ENCODE assay signal across 18 mouse cellular contexts in the genomic region with DNA sequence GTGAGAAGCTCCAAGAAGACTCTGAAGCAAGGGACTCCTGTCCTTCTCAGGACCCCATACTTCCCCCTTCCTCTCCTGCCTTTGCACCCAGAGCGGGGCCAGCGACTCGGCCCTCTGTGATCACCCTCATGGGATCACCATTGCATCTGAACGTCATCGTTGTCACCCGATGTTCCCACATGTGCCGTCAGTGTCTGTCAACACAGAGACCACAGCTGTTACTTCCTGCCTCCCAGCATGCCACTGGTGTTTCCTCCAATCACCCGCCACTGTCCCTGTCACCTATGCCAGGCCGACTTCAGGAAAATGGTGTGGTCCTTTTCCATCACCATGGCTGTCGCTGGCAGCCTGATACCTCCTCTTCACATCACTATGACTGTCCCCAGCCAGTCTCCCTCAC. TPM values are rescaled to one million over a fixed set of nuclear protein-coding genes. Genes with fewer than 3 reads are reported as not detected.
A peak's percentile ranks its signal among the peaks of the same experiment; 100 is the strongest.
DNase-seq lines count a peak whose midpoint lies in the region; ATAC-seq and TF ChIP-seq lines count a peak whose summit lies in the region.
"Had no signal": no experiment of that assay in that cellular context is flagged by ENCODE, and none has a peak within 500 bp of the region (broad histone marks: within the 10 kb centered on the region; RNA-seq: fewer than 3 reads in every experiment).

No protein-coding gene starts in this region.

- peaks cover 19% of the 10 kb centered on the region for H3K4me1 ChIP-seq in kidney, embryonic 16.5 days (ENCODE audit: insufficient read depth, low read length)
- H3K4me1 ChIP-seq in ES-Bruce4 (ENCODE audit: control insufficient read depth, insufficient read depth, low read length) = peaks cover 5% of the 10 kb centered on the region

- 64% methylated on average over 10 of the region's 10 CpGs for WGBS in kidney, embryonic 16.5 days

- H3K27ac ChIP-seq in kidney, embryonic 16.5 days (ENCODE audit: low read length) = peak overlapping the region; percentile 19; the same call in 1 of the 2 replicates
- 0 out of 2 replicates have a peak overlapping the region, but pooled peaks have one; percentile 7 for H3K27ac ChIP-seq in ES-Bruce4 (ENCODE audit: insufficient read depth, low read length)
- H3K27ac ChIP-seq: embryonic facial prominence, embryonic 15.5 days; liver, embryonic 13.5 days; midbrain, embryonic 13.5 days; neural tube, embryonic 15.5 days had no signal

- no peak for DNase-seq in kidney, postnatal 36 days
- peak; percentile 49 for DNase-seq in lung, postnatal 10 days
- no peak for DNase-seq in cerebellum, adult 9-11 months
- no peak for DNase-seq in gastrocnemius, adult 18-20 months (ENCODE audit: low spot score)
- DNase-seq in yolk sac, embryonic 10.5 days (ENCODE audit: low spot score) = no peak
- DNase-seq: cerebellum, adult 9-10 months; kidney, adult 8-10 months; liver, embryonic 13.5 days; right cerebral cortex, postnatal 25 days had no signal

- TF ChIP-seq EP300 in ES-Bruce4 (IDR thresholded peaks at IDR 0.05; ENCODE audit: insufficient read depth, low read depth, low read length) = no peak

- ATAC-seq in kidney, embryonic 16.5 days (ENCODE audit: low FRiP score, low TSS enrichment) = no peak
- ATAC-seq in neutrophil, adult 5-6 weeks (ENCODE audit: extremely low read depth, insufficient number of reproducible peaks, low FRiP score, poor library complexity, severe bottlenecking) = peak; percentile 20; the same call in 1 of the 2 replicates
- ATAC-seq: midbrain, embryonic 13.5 days had no signal

- no peak overlapping the region for H3K4me3 ChIP-seq in kidney, embryonic 16.5 days (ENCODE audit: low read length)
- no peak overlapping the region for H3K4me3 ChIP-seq in ES-Bruce4 (ENCODE audit: low read depth, low read length)
- H3K4me3 ChIP-seq: embryonic facial prominence, embryonic 15.5 days; liver, embryonic 13.5 days; midbrain, embryonic 13.5 days; neural tube, embryonic 15.5 days had no signal

- H3K4me2 ChIP-seq in kidney, embryonic 16.5 days (replicated peaks; ENCODE audit: low read depth, low read length) = no peak overlapping the region
- H3K4me2 ChIP-seq: embryonic facial prominence, embryonic 15.5 days; liver, embryonic 13.5 days; midbrain, embryonic 13.5 days; neural tube, embryonic 15.5 days had no signal

- no peaks in the 10 kb centered on the region for H3K27me3 ChIP-seq in kidney, embryonic 16.5 days (ENCODE audit: insufficient read depth, low read length)
- no peaks in the 10 kb centered on the region for H3K27me3 ChIP-seq in ES-Bruce4 (ENCODE audit: control insufficient read depth, insufficient read depth, low read length, poor library complexity, severe bottlenecking)
- H3K27me3 ChIP-seq: embryonic facial prominence, embryonic 15.5 days; liver, embryonic 13.5 days; midbrain, embryonic 13.5 days; neural tube, embryonic 15.5 days had no signal

- no peaks in the 10 kb centered on the region for H3K36me3 ChIP-seq in kidney, embryonic 16.5 days (ENCODE audit: insufficient read depth, low read length)
- H3K36me3 ChIP-seq in ES-Bruce4 (ENCODE audit: control insufficient read depth, insufficient read depth, low read length, poor library complexity, severe bottlenecking) = no peaks in the 10 kb centered on the region
- H3K36me3 ChIP-seq: embryonic facial prominence, embryonic 15.5 days; liver, embryonic 13.5 days; midbrain, embryonic 13.5 days; neural tube, embryonic 15.5 days had no signal

- TF ChIP-seq POLR2A in ES-Bruce4 (IDR thresholded peaks at IDR 0.05; ENCODE audit: insufficient read depth, low read length) = no peak

- no peak for TF ChIP-seq CTCF in ES-Bruce4 (IDR thresholded peaks at IDR 0.05; ENCODE audit: low read depth, low read length)

- no peaks in the 10 kb centered on the region for H3K9me3 ChIP-seq in kidney, embryonic 16.5 days (ENCODE audit: low read length)
- H3K9me3 ChIP-seq in ES-Bruce4 (replicated peaks; ENCODE audit: control insufficient read depth, insufficient read depth, low read length, poor library complexity, severe bottlenecking) = no peaks in the 10 kb centered on the region
- H3K9me3 ChIP-seq: embryonic facial prominence, embryonic 15.5 days; liver, embryonic 13.5 days; midbrain, embryonic 13.5 days; neural tube, embryonic 15.5 days had no signal

- H3K9ac ChIP-seq in kidney, embryonic 16.5 days (replicated peaks; ENCODE audit: low read length) = no peak overlapping the region
- no peak overlapping the region for H3K9ac ChIP-seq in ES-Bruce4 (ENCODE audit: low read depth, poor library complexity, severe bottlenecking)
- H3K9ac ChIP-seq: embryonic facial prominence, embryonic 15.5 days; liver, embryonic 13.5 days; midbrain, embryonic 13.5 days; neural tube, embryonic 15.5 days had no signal

RNA-seq across cellular contexts. Expression of gene Laptm5, which starts 9.1 kb away (rescaled TPM):
- 21.6 and 25.9 TPM in 2 replicates for polyA plus RNA-seq in kidney, embryonic 16.5 days (2015; fragmentation: Nextera tagmentation; extraction: Ambion mirVana)
- 30.2 and 35.4 TPM in 2 replicates for polyA plus RNA-seq in ES-Bruce4 (2011; ENCODE audit: insufficient read depth, insufficient read length, low read depth, missing spikeins)
- 338 and 404 TPM in 2 replicates for total RNA-seq in neutrophil, adult 5-6 weeks (2017)
- 1 to 10 TPM; 2.7 to 6.0 TPM for total RNA-seq in gastrocnemius, adult 18-20 months (2021)

RNA-seq across cellular contexts. Expression of gene Matn1, which starts 22.2 kb away (rescaled TPM):
- polyA plus RNA-seq in kidney, embryonic 16.5 days (2015; fragmentation: Nextera tagmentation; extraction: Ambion mirVana) = 0.52 and 0.59 TPM in 2 replicates
- 1.9 and 2.4 TPM in 2 replicates for polyA plus RNA-seq in ES-Bruce4 (2011; ENCODE audit: insufficient read depth, insufficient read length, low read depth, missing spikeins)
- not detected in 2 replicates for total RNA-seq in neutrophil, adult 5-6 weeks (2017)
- total RNA-seq in gastrocnemius, adult 18-20 months (2021) = not detected
- total RNA-seq: heart, adult 18-20 months; hematopoietic stem cell, adult 5-6 weeks had no signal
- polyA plus RNA-seq: C2C12; midbrain, embryonic 13.5 days had no signal

Comparison
In these comparisons a context has a peak if more than half of its experiments do, and no peak if none do; other contexts are left out.
1. RNA of gene Laptm5, which starts 9.1 kb away (total RNA-seq): 338 to 404 TPM in neutrophil, adult 5-6 weeks; 2.7 to 6.0 TPM in gastrocnemius, adult 18-20 months; every median in the first group is over 10 times any median in the second.